Mouse (Mus musculus) heart, embryonic 12.5 days (tissue): Measurements from ENCODE around the gene Psma2. TPM values are rescaled to one million over a fixed set of nuclear protein-coding genes. Genes with fewer than 3 reads are reported as not detected.

Experiments used
- ATAC-seq: fragments of 200-750 bp; cut with Nextera tagmentation; 2 replicates; pipeline ENCODE4 v1.8.0; 2017; ENCODE audit warnings: moderate TSS enrichment, moderate library complexity; ENCODE audit not compliant: insufficient number of reproducible peaks, low FRiP score
- H3K27ac ChIP-seq: fragments of 300-500 bp; sonication (generic); 2 replicates; pipeline ENCODE4 v1.5.1; 2016; ENCODE audit warnings: mild to moderate bottlenecking, moderate library complexity; ENCODE audit not compliant: poor library complexity, severe bottlenecking
- H3K27me3 ChIP-seq: fragments of 300-500 bp; sonication (generic); replicated peaks from 2 replicates; pipeline ENCODE4 v1.6.1; 2016; ENCODE audit warnings: mild to moderate bottlenecking, moderate library complexity
- H3K36me3 ChIP-seq: fragments of 300-500 bp; sonication (generic); 2 replicates; pipeline ENCODE4 v1.6.1; 2016; ENCODE audit warnings: mild to moderate bottlenecking, moderate library complexity
- H3K4me1 ChIP-seq: fragments of 300-500 bp; sonication (generic); replicated peaks from 2 replicates; pipeline ENCODE4 v1.6.1; 2016; ENCODE audit warnings: mild to moderate bottlenecking
- H3K4me2 ChIP-seq: fragments of 300-500 bp; sonication (generic); 2 replicates; pipeline ENCODE4 v1.6.1; 2016; ENCODE audit warnings: mild to moderate bottlenecking, moderate library complexity
- H3K4me3 ChIP-seq: fragments of 300-500 bp; sonication (generic); 2 replicates; pipeline ENCODE4 v1.5.1; 2016; ENCODE audit warnings: mild to moderate bottlenecking
- H3K9ac ChIP-seq: fragments of 300-500 bp; sonication (generic); 2 replicates; pipeline ENCODE4 v1.6.1; 2016; ENCODE audit warnings: mild to moderate bottlenecking, moderate library complexity
- H3K9me3 ChIP-seq: fragments of 300-500 bp; sonication (generic); replicated peaks from 2 replicates; pipeline ENCODE4 v1.6.1; 2016; ENCODE audit warnings: mild to moderate bottlenecking, moderate library complexity
- WGBS: fragments of 180-500 bp; shearing (Covaris S2); methylation state at CpG from one replicate; pipeline ENCODE4 v1.1.7; 2016; 5-methylcytosine and 5-hydroxymethylcytosine counted together
- polyA plus RNA-seq: library from polyadenylated mRNA; unstranded; fragments of >200 nt; fragmentation: Nextera tagmentation; extraction: Ambion mirVana; gene quantifications from 2 replicates; pipeline ENCODE4 v1.2.1, GENCODE M21; 2016

Gene Psma2
- polyA plus RNA-seq, result 132 and 137 TPM in 2 replicates

DNA sequence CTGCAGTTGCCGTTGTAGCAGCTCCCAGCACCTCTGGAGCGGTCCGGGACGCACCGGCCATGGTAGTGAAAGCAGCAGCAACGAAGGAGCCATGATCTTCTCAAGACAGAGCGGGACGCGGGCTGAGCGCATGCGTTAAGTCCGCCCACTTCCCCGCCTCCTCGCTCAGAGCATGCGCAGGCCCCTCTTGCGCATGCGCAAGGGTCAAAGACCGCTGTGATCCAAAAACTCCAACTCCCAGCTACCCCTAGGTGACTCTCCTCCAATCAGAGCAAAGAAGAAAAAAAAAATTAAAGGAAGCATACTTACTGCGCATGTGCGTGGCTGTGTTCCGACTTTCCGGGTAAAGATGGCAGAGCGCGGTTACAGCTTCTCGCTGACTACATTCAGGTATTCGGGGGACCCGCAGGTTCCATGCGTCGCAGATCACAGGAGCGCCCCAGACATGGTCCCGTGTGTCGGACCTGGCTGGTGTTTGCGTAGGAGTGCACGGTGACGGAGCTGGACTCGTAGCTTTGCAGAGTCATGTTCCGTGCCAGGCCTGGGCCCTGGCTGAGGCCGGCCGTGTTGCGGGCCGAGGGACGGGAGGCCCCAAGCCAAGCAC is at the start of gene Psma2, which contains the start of gene Mrpl32:
Psma2 (plus strand) TSS at position 315 of the 604 bp plus-strand sequence.
Mrpl32 (minus strand) TSS at position 240 of the 604 bp plus-strand sequence.
- peak within 1 kb of the TSS; percentile 95 for H3K9ac ChIP-seq
- peaks cover 14% of the 10 kb centered on the region for H3K4me1 ChIP-seq
- peak; percentile 98 for ATAC-seq
- no peaks in the 10 kb centered on the region for H3K9me3 ChIP-seq
- under 1% methylated on average over 42 of the region's 42 CpGs for WGBS
- H3K27ac ChIP-seq, result peak within 1 kb of the TSS; percentile 69
- peaks cover 34% of the 10 kb centered on the region for H3K36me3 ChIP-seq
- H3K27me3 ChIP-seq, result no peaks in the 10 kb centered on the region
- peak within 1 kb of the TSS; percentile 96 for H3K4me3 ChIP-seq
- H3K4me2 ChIP-seq, result peak within 1 kb of the TSS; percentile 76

DNA sequence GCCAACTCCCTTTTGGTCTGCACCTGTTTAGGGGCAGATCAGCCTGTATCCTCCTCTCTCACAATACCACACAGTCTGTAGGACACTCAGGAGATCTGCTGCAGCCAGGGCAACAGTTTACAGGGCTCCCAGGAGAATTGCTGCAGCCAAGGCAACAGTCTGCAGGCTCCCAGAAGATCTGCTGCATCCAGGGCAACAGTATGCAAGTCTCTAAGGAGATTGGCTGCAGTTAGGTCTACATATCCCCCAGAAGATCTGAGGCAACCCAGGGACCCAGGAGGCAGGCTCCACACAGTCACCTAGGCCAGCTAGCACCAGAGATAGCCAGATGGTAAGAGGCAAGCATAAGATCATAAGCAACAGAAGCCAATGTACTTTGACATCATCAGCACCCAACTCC is 38.9 kb upstream of the Psma2 start:
- Histone ChIP-seq H3K27me3 (no peaks in the 10 kb centered on the region), H3K27ac (no peak overlapping the region), H3K4me1 (no peaks in the 10 kb centered on the region), H3K4me2 (no peak overlapping the region), H3K36me3 (no peaks in the 10 kb centered on the region), H3K9ac (no peak overlapping the region), H3K4me3 (no peak overlapping the region), H3K9me3 (peaks cover 4% of the 10 kb centered on the region; the same call in 1 of the 2 replicates)
- no peak for ATAC-seq

DNA sequence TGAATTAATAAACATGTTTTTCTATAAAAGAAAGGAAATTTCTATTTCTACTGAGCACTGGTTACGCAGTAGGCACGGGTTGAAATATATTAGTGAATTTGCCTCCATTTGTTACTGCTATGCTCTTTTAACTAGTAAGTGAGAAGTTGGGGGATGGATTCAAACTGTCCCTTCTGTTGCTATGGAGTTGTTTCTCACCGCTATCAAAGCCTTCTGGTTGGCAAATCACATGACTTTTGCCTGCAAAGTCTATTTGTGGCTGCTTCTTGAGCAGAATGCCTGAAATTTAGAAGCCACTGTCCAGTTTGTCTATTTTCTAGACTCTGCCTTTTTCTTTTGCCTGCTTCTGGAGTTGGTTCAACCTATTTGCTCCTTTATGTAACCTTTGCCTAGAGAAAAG is 32.6 kb upstream of the Psma2 start:
- Histone ChIP-seq H3K4me2 (no peak overlapping the region), H3K27ac (no peak overlapping the region), H3K4me1 (no peaks in the 10 kb centered on the region), H3K36me3 (no peaks in the 10 kb centered on the region), H3K4me3 (no peak overlapping the region), H3K9ac (no peak overlapping the region), H3K9me3 (no peaks in the 10 kb centered on the region), H3K27me3 (no peaks in the 10 kb centered on the region)
- no peak for ATAC-seq
- 58% methylated on average over 3 of the region's 3 CpGs for WGBS

- Histone ChIP-seq H3K9ac (no peak overlapping the region), H3K4me2 (no peak overlapping the region), H3K9me3 (no peaks in the 10 kb centered on the region), H3K4me3 (no peak overlapping the region), H3K36me3 (no peaks in the 10 kb centered on the region), H3K27ac (no peak overlapping the region), H3K27me3 (no peaks in the 10 kb centered on the region), H3K4me1 (no peaks in the 10 kb centered on the region)
- 87% methylated on average over 2 of the region's 2 CpGs for whole genome bisulfite sequencing
- ATAC-seq, result no peak
Observed at GRCm38 (mm10) chr13:14602744-14603143, 10.3 kb upstream of the Psma2 start.

- Histone ChIP-seq H3K27ac (no peak overlapping the region), H3K4me2 (no peak overlapping the region), H3K4me1 (peaks cover 6% of the 10 kb centered on the region; the same call in 1 of the 2 replicates), H3K27me3 (no peaks in the 10 kb centered on the region), H3K9ac (no peak overlapping the region), H3K4me3 (no peak overlapping the region), H3K36me3 (peaks cover 14% of the 10 kb centered on the region; the same call in 1 of the 2 replicates), H3K9me3 (no peaks in the 10 kb centered on the region)
- no peak for ATAC-seq
Observed at GRCm38 (mm10) chr13:14607616-14608015, 5.4 kb upstream of the Psma2 start.

DNA sequence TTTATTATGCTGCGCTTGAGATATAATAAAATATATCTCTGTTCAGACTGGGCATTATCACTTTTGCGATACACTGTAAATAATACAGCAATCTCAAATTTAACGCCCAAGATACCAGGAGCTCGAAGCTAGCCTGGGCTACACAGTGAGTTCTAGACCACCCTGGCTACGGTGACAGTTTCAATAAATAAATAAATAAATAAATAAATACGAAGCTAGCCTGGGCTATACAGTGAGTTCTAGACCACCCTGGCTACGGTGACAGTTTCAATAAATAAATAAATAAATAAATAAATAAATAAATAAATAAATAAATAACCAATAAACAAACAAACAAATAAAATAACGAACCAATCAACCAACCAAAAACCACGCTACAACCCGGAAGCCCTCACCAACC is 577 bp upstream of the Psma2 start:
- 8% methylated on average over 10 of the region's 10 CpGs for WGBS
- H3K9ac ChIP-seq, result peak overlapping the region; percentile 83

DNA sequence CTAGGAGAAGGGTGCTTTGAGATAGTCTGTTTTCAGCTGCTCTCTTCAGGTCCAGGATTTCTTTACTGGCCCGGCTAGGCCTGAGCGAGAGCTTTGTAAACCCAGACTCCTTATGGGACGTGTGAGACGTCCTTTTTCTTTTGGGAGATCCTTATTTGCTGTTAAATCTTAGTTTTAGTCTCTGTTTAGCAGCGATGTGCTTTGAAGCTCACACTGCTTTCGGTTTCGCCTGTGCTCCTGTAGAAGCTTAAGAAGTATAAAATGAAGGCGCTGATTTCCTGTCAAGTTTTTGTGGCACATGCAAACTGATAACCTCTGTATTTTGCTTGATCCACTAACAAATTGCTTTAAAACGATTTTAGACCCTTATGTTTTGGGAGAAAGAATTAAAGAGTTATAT is 513 bp downstream of the Psma2 start:
- H3K4me1 ChIP-seq, result peaks cover 14% of the 10 kb centered on the region
- H3K9ac ChIP-seq, result peak overlapping the region; percentile 95
- no peaks in the 10 kb centered on the region for H3K27me3 ChIP-seq
- WGBS, result 2% methylated on average over 9 of the region's 9 CpGs
- no peak for ATAC-seq
- no peaks in the 10 kb centered on the region for H3K9me3 ChIP-seq
- H3K4me2 ChIP-seq, result peak overlapping the region; percentile 68
- H3K4me3 ChIP-seq, result peak overlapping the region; percentile 96
- peaks cover 34% of the 10 kb centered on the region for H3K36me3 ChIP-seq
- peak overlapping the region; percentile 69; the same call in 1 of the 2 replicates for H3K27ac ChIP-seq

More for the DNA sequence above, 577 bp upstream of the Psma2 start:
- no peaks in the 10 kb centered on the region for H3K9me3 ChIP-seq
- H3K4me2 ChIP-seq, result peak overlapping the region; percentile 76
- peaks cover 28% of the 10 kb centered on the region for H3K36me3 ChIP-seq
- H3K4me3 ChIP-seq, result peak overlapping the region; percentile 96
- ATAC-seq, result peak; percentile 63
- no peaks in the 10 kb centered on the region for H3K27me3 ChIP-seq
- peaks cover 14% of the 10 kb centered on the region for H3K4me1 ChIP-seq
- peak overlapping the region; percentile 45; the same call in 1 of the 2 replicates for H3K27ac ChIP-seq

GRCm38 (mm10) chr13:14618724-14619123 is 5.7 kb downstream of the Psma2 start:
- peaks cover 8% of the 10 kb centered on the region for H3K4me1 ChIP-seq
- WGBS, result 43% methylated on average over 2 of the region's 2 CpGs
- no peak overlapping the region for H3K9ac ChIP-seq
- no peak overlapping the region for H3K4me2 ChIP-seq
- no peaks in the 10 kb centered on the region for H3K9me3 ChIP-seq
- ATAC-seq, result no peak
- H3K27me3 ChIP-seq, result no peaks in the 10 kb centered on the region
- no peak overlapping the region for H3K27ac ChIP-seq
- no peak overlapping the region for H3K4me3 ChIP-seq
- peaks cover 56% of the 10 kb centered on the region for H3K36me3 ChIP-seq

DNA sequence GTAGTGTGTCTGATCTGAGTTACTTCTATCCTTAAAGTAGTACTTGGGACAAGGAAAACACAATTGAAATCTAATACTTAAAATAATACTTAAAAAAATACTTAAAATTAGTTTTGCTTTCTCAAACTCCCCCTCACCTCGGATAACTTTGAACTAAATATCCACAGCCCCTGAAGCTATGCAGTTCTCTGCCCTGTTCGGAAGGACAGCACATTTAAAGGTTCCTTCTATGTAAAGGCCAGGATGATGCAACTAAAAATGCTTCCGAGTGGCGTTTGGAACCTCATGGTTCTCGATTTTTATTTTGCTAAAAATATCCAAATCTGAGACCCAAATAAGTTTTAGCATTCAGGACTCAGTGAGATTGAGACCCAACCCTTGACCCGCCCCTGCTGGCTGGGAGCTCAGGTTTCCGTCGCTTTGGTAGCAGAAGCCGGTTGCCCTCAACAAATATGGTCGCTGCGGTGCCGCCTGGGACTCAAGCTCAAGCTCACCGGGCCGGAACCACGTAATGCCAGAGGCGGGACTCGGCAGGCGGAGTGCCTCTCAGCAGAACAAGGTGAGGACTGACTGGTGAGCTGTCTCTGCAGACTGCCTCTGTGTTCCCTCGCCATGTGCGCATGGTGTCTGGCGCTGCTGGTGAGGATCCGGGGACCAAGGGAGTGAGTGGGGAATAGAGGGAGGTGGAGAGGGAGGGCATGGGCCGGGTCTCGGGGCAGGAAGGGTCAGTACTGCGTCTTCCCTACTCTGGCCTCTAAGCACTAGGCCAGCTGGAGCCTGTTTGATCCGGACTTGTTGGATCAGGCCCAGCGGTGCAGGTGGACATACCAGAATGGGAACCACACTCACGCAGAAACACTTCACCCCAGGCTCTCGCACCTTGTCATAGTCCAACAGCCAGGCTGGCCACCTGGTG is 16.9 kb downstream of the Psma2 start, which contains the start of gene AW209491:
AW209491 (plus strand) TSS at position 429 of the 916 bp plus-strand sequence.
- Histone ChIP-seq H3K27me3 (no peaks in the 10 kb centered on the region), H3K4me1 (peaks cover 7% of the 10 kb centered on the region), H3K4me2 (peak within 1 kb of the TSS; percentile 89), H3K4me3 (peak within 1 kb of the TSS; percentile 80), H3K27ac (peak within 1 kb of the TSS; percentile 84), H3K36me3 (peaks cover 23% of the 10 kb centered on the region), H3K9ac (peak within 1 kb of the TSS; percentile 78), H3K9me3 (no peaks in the 10 kb centered on the region)
- WGBS, result under 1% methylated on average over 29 of the region's 29 CpGs
- ATAC-seq, result peak; percentile 94

- Histone ChIP-seq H3K9ac (no peak overlapping the region), H3K27ac (no peak overlapping the region), H3K4me1 (peaks cover 6% of the 10 kb centered on the region; the same call in 1 of the 2 replicates), H3K36me3 (peaks cover 27% of the 10 kb centered on the region), H3K27me3 (no peaks in the 10 kb centered on the region), H3K9me3 (no peaks in the 10 kb centered on the region), H3K4me3 (no peak overlapping the region), H3K4me2 (no peak overlapping the region)
- ATAC-seq, result no peak
- WGBS, result 71% methylated on average over 1 of the region's 1 CpGs
Observed at GRCm38 (mm10) chr13:14639998-14640397, 27.0 kb downstream of the Psma2 start.

DNA sequence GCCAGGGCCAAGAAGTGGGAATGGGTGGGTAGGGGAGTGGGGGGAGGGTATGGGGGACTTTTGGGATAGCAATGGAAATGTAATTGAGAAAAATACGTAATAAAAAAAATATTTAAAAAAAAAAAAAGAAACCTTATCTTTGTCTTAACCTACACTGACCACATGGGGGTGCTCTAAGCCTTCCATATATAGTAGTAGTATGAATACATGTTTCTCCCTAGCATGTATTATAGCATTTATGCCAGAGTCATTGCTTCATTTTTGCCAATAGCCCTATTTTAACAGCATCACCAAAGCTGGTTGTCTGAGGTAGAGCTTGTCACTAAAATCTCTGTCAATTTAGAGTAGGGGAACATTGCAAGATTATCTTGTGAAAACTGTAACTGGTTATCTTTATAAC is 36.3 kb downstream of the Psma2 start:
- WGBS, result 29% methylated on average over 1 of the region's 1 CpGs
- Histone ChIP-seq H3K4me3 (no peak overlapping the region), H3K4me1 (no peaks in the 10 kb centered on the region), H3K27ac (no peak overlapping the region), H3K9ac (no peak overlapping the region), H3K4me2 (no peak overlapping the region), H3K27me3 (no peaks in the 10 kb centered on the region), H3K9me3 (no peaks in the 10 kb centered on the region), H3K36me3 (no peaks in the 10 kb centered on the region)
- no peak for ATAC-seq
